Mouse (Mus musculus) G1E (cell line): ENCODE data around the gene 4930513O06Rik. TPM values are rescaled to one million over a fixed set of nuclear protein-coding genes. Genes with fewer than 3 reads are reported as not detected.

Experiments used
- ATAC-seq: 2 replicates; pipeline ENCODE4 v1.8.0; 2016; ENCODE audit warnings: mild to moderate bottlenecking; ENCODE audit not compliant: insufficient number of reproducible peaks, poor library complexity, low FRiP score, severe bottlenecking; ENCODE audit errors: extremely low read depth
- DNase-seq: peaks from one replicate; pipeline ENCODE4 v3.0.0; 2012; ENCODE audit warnings: low spot score
- H3K27me3 ChIP-seq: 2 replicates; pipeline ENCODE4 v1.6.1; 2012; ENCODE audit warnings: mild to moderate bottlenecking, low read length, inconsistent platforms; ENCODE audit not compliant: insufficient read depth
- H3K36me3 ChIP-seq: replicated peaks from 2 replicates; pipeline ENCODE3; 2012; ENCODE audit warnings: mild to moderate bottlenecking, inconsistent platforms
- H3K4me1 ChIP-seq: 2 replicates; pipeline ENCODE4 v1.6.1; 2012; ENCODE audit warnings: low read depth, low read length, inconsistent platforms, mixed read lengths; ENCODE audit not compliant: insufficient read depth
- H3K4me3 ChIP-seq: 2 replicates; pipeline ENCODE4 v1.5.1; 2012; ENCODE audit warnings: low read depth, mild to moderate bottlenecking, inconsistent platforms, low read length, moderate library complexity, mixed read lengths
- H3K9me3 ChIP-seq: replicated peaks from 2 replicates; pipeline ENCODE4 v1.6.1; 2012; ENCODE audit warnings: inconsistent platforms
- CTCF ChIP-seq: IDR thresholded peaks from 2 replicates; pipeline ENCODE4 v1.5.1; 2012; ENCODE audit warnings: low read depth, low read length, inconsistent platforms, mixed read lengths
- GATA1 ChIP-seq: IDR thresholded peaks from 2 replicates; pipeline ENCODE4 v1.6.1; 2012; ENCODE audit warnings: borderline replicate concordance, low read length, inconsistent platforms, mixed read lengths
- GATA2 ChIP-seq: IDR thresholded peaks from 2 replicates; pipeline ENCODE4 v1.6.1; 2012; ENCODE audit warnings: low read depth, low read length, inconsistent platforms, borderline replicate concordance
- POLR2AphosphoS5 ChIP-seq: IDR thresholded peaks from 2 replicates; pipeline ENCODE4 v1.6.1; 2012; ENCODE audit warnings: low read depth, low read length, inconsistent platforms; ENCODE audit not compliant: insufficient replicate concordance
- TAL1 ChIP-seq: conservative IDR thresholded peaks from 2 replicates; pipeline ENCODE4 v1.6.1; 2012; ENCODE audit warnings: low read depth, low read length, inconsistent platforms, mixed read lengths
- polyA plus RNA-seq: library from polyadenylated mRNA; stranded (reverse); fragments of >175 nt; gene quantifications from 2 replicates; pipeline ENCODE4 v1.2.3, GENCODE M21; 2012
- total RNA-seq, 2 experiments: library from RNA; stranded (forward) in 1 of 2; stranded (reverse) in 1 of 2; fragments of 200-1000 nt in 1 of 2; fragments of >200 nt in 1 of 2; fragmentation: Nextera tagmentation in 1 of 2; gene quantifications; 2 replicates each; pipeline ENCODE4 v1.2.3; 2014 to 2017

Gene 4930513O06Rik
- not detected in 2 replicates for total RNA-seq (2014; fragmentation: Nextera tagmentation)
- not detected in 2 replicates for total RNA-seq (2017)
- not detected in 2 replicates for polyA plus RNA-seq

DNA sequence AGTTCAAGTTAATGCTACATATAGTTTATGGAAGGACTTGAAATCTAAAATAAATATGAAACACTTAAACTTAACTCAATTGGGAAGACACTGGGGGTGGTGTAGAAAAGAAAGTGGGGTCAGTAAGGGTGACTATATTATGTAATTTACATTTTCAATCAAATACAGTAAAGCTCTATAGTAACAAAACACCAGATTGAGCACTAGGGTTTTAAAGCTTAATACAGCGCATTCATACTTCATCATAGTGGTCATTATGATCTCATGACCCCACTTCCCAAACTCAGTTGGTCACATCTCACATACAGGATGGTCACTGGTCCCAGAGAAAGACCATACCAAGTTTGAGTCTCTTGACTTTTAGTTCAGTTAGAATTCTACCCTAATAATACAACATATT, at the start of gene 4930513O06Rik:
Gene 4930513O06Rik (plus strand): TSS at position 301 of the 400 bp plus-strand sequence.
- Histone ChIP-seq H3K9me3 (no peaks in the 10 kb centered on the region), H3K36me3 (no peaks in the 10 kb centered on the region), H3K4me1 (no peaks in the 10 kb centered on the region), H3K4me3 (no peak within 1 kb of the TSS), H3K27me3 (no peaks in the 10 kb centered on the region)
- DNase-seq (no peak), ATAC-seq (no peak)
- TF ChIP-seq TAL1 = no peak
- TF ChIP-seq POLR2AphosphoS5 = no peak
- no peak for TF ChIP-seq CTCF
- TF ChIP-seq GATA1 = no peak

DNA sequence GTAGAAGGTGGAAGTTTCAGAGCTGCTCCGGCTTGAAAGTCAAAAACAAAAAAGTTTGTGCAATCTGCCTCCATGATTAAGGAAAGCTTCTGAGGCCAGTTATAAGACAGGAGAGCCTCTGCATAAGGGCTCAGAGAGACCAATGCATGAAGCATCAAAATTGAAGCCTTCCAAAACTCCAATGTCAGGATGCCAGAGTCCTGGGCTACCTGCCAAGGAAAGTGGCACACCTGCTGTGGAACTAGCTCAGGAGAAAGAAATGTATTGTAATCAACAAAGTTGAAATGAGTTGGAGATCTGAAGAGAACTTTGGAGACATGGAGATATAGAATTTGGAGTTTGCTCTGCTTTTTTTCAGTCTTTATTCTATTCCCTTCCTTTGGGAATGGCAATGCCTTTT, 48.4 kb upstream of the 4930513O06Rik start:
- DNase-seq (no peak), ATAC-seq (no peak)
- no peak for TF ChIP-seq TAL1
- TF ChIP-seq GATA1 = no peak
- TF ChIP-seq GATA2 = no peak
- TF ChIP-seq CTCF = no peak
- no peak for TF ChIP-seq POLR2AphosphoS5
- no peaks in the 10 kb centered on the region for H3K36me3 ChIP-seq
- H3K9me3 ChIP-seq = no peaks in the 10 kb centered on the region
- no peaks in the 10 kb centered on the region for H3K4me1 ChIP-seq
- H3K27me3 ChIP-seq = no peaks in the 10 kb centered on the region
- no peak overlapping the region for H3K4me3 ChIP-seq

DNA sequence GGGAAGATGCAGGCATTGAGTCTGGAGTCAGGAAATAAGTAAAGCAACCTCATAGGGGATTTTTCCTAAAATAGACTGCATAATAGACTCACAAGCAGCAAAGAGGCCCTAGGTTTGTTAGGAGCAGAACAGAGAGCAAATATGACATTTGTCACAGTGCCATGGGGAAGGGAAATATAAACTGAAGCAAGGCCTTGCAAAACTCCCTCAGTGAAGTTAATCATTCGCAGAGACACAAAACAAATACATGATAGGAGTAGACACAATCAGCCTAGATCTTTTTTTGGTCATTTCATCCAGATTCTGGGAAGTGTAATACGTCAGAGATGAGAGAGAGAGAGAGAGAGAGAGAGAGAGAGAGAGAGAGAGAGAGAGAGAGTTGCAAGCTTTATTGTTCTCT, 46.7 kb upstream of the 4930513O06Rik start:
- Histone ChIP-seq H3K36me3 (no peaks in the 10 kb centered on the region), H3K4me3 (no peak overlapping the region), H3K27me3 (no peaks in the 10 kb centered on the region), H3K4me1 (no peaks in the 10 kb centered on the region), H3K9me3 (no peaks in the 10 kb centered on the region)
- ATAC-seq (no peak), DNase-seq (no peak)
- TF ChIP-seq GATA2 (no peak), GATA1 (no peak), CTCF (no peak), TAL1 (no peak), POLR2AphosphoS5 (no peak)

DNA sequence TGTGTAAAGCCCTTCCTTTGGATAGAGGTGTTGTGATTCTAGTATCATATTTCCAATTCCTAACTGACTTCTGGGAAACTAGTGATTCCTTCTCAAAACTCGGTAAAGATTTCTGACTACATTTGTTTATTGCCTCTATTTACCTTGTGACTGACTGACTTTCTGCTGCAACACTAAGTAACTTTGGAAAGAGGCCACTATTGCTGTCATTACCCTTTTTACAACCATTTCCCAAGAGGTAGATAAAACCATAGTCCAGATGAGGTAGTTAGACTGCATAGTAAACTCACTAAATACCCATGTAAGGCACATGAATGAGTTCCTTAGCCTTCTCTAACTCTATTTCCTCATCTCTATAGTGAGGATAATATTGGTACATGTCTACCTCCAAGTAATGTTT, 44.9 kb upstream of the 4930513O06Rik start:
- TF ChIP-seq GATA2 (no peak), GATA1 (no peak), POLR2AphosphoS5 (no peak), TAL1 (no peak), CTCF (no peak)
- H3K4me1 ChIP-seq = no peaks in the 10 kb centered on the region
- no peaks in the 10 kb centered on the region for H3K9me3 ChIP-seq
- DNase-seq (no peak), ATAC-seq (no peak)
- H3K36me3 ChIP-seq = no peaks in the 10 kb centered on the region
- H3K4me3 ChIP-seq = no peak overlapping the region
- no peaks in the 10 kb centered on the region for H3K27me3 ChIP-seq

DNA sequence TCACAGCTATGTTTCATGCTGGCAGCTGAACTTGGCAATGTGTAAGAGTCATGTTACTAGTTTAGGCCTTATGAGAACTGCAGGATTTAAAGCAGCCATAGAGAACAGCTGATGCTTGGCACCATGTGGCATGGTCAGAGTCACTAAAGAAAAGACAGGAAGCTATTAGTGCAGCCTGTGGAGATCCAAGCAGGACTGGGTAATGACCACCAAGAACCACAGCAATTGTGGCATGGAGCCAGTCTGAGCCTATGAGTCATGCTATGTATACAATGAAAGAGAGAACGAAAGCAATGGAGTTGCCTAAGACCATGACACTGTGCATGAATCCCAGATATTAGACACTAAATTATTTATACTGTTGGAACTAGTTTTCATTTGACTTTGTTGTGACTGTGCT, 34.1 kb upstream of the 4930513O06Rik start:
- Histone ChIP-seq H3K9me3 (no peaks in the 10 kb centered on the region), H3K4me3 (no peak overlapping the region), H3K27me3 (no peaks in the 10 kb centered on the region), H3K4me1 (no peaks in the 10 kb centered on the region), H3K36me3 (no peaks in the 10 kb centered on the region)
- DNase-seq (no peak), ATAC-seq (no peak; the same call in 1 of the 2 replicates)
- TF ChIP-seq GATA1 (no peak), POLR2AphosphoS5 (no peak), GATA2 (no peak), CTCF (no peak), TAL1 (no peak)

DNA sequence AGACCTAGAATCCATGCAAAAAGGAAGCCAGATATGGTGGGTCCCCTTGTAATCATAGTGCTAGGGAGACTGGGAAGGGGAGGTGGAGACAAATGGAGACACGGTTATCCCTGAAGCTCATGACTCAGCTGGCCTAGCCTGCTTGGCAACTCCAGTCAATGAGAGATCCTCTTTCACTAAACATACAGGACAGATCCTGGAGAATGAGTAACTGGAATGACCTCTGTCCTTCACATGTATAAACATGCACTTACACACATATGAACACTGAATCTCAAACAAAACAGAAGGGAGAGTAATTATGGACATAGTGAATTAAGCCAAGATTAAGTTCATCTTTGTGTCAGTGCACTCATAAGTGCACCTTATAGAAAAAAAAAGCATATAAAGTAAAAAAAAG, 32.9 kb upstream of the 4930513O06Rik start:
- Histone ChIP-seq H3K36me3 (no peaks in the 10 kb centered on the region), H3K4me1 (no peaks in the 10 kb centered on the region), H3K4me3 (no peak overlapping the region), H3K9me3 (no peaks in the 10 kb centered on the region), H3K27me3 (no peaks in the 10 kb centered on the region)
- ATAC-seq = no peak
- DNase-seq = no peak
- no peak for TF ChIP-seq TAL1

DNA sequence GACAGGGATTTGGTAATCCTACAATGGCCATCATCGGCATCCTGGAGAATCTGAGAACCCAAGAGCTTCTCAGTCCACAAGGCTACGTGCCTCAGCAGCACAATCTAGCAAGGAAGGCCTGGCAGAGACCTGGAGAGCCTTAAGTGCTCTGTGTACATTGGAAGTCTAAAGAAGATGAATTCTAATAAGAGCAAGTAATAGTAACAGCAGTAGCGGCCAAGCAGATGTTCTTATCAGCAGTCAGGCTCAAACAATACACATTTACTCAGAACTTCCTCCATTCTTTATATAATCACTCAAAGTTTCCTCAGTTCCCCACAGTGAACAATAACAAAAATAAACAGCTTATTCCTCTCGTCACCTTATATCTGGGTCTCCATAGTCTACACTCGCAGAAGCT, 22.0 kb upstream of the 4930513O06Rik start:
- Histone ChIP-seq H3K4me3 (no peak overlapping the region), H3K36me3 (no peaks in the 10 kb centered on the region), H3K4me1 (no peaks in the 10 kb centered on the region), H3K27me3 (no peaks in the 10 kb centered on the region), H3K9me3 (no peaks in the 10 kb centered on the region)
- ATAC-seq = no peak
- no peak for TF ChIP-seq TAL1
- no peak for TF ChIP-seq POLR2AphosphoS5
- no peak for TF ChIP-seq GATA2
- no peak for DNase-seq
